Mouse (Mus musculus): Measurements from ENCODE around the gene Fgfr2.

GRCm38 (mm10) chr7:130473881-130474280, 2649.3 kb downstream of the Fgfr2 start:
- no peak for TF ChIP-seq CTCF (IDR thresholded peaks at IDR 0.05; ENCODE audit: borderline replicate concordance, insufficient read depth, low read length)
- TF ChIP-seq POLR2A (IDR thresholded peaks at IDR 0.05; ENCODE audit: low read depth, low read length): no peak
